Mouse (Mus musculus) layer of hippocampus, adult 11-12 months (tissue): ENCODE measurements around the gene Neurl1a.

Source experiments
- DNase-seq: peaks from one replicate; pipeline ENCODE4 v3.0.0; 2022; ENCODE audit warnings: low spot score

The Neurl1a gene

DNA sequence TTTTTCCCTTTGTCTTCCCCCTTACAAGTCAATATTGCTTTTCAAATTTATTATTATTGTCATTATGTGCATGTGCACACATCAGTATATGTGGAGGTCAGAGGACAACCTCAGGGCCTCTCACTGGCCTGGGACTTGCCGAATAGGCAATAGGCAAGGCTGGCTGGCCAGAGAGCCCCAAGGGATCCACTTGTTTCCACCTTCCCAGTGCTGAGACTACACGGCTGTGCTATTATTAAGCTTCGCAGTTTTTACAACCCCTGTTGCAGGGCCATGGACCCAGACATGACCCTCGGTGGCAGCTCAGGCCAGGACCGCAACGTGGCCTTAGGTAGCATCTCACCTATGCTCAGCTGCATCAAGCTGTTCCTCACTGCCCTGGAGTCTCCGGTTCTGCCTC, 33.8 kb downstream of the Neurl1a start:
- DNase-seq: no peak

DNA sequence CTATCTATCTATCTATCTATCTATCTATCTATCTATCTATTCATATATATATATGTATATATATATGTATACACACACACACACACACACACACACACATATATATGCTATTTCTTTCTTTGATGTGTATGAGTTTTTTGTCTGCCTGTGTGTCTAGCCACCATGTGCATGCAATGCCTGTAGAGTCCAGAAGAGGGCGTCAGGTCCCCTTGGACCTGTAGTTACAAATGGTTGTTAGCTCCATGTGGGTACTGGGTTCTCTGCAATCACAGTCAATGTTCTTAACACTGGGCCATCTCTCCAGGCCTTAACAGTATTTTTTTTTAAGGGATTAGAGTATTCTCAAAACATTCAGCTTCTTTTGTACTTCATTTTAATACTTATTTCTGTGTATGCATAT, 34.9 kb downstream of the Neurl1a start:
- no peak for DNase-seq

DNA sequence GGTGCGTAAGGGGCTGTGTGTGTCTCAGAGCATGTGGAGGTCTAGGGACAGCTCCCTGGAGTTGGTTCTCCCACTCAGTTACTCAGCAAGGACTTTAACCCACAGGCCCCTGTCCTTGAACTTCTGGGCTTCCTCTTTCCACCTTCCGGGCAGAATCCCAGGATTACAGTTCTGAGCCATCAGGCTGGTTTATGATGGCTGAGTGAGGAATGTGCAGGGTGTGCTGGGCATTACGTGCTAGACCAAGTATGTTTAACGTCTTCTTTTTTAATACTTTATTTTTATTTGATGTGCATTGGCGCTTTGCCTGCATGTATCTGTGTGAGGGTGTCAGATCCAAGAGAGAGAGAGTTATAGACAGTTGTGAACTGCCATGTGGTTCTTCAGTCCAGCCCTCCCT, 38.1 kb downstream of the Neurl1a start:
- DNase-seq: no peak

DNA sequence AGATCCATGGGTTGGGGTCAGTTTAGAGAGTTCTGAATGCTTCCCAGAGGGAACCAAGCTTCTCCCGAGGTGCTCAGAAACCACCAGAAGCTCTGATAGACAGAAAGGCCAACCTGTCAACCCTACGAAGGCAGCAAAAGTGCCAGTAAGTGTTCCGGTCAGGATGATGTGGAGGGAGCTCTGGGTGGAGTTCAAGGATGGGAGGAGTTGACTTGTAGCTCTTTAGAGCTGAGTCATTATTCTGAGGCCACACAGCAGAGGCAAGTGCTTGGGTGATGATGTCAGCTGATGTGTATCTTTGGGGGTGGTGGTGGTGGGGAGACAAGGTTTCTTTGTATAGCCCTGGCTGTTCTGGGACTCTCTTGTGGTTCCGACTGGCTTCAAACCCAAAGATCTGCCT, 41.0 kb downstream of the Neurl1a start:
- DNase-seq: no peak

DNA sequence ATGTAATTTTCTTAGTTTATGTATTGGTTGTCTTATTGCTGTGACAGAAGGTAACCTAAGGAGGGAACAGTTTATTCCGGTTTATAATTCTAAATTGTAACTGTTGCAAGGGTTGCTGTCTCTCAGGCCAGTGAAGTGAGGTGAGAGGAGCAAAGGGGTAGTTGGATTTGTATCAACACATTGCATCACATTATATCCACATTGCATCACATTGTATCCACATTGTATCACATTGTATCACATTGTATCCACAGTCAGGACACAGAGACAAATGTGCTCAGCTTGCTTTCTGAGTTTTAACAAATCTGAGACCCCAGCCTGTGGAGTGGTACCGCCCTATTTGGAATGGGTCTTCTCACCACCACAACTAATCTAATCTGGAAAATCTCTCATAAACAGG, 41.6 kb downstream of the Neurl1a start:
- DNase-seq: no peak

DNA sequence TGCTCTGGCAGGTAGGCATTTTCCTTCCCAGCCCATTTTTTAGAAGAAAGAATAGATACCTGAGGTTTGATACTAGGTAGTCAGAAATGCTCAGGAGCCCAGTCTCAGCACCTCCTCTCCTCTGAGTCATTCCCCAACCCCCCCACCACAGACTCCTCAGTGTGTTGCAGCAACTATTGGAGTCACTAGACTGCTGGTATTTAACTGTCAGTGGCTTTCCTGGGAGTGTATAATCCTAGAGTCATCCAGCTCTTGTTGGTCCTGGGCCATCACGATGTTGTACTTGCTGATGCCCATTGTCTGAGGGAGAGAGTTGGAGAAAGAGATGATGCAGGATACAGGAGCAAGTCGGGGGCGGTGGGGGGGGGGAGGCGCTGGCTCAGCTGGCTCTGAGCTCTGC, 42.4 kb downstream of the Neurl1a start:
- no peak for DNase-seq

DNA sequence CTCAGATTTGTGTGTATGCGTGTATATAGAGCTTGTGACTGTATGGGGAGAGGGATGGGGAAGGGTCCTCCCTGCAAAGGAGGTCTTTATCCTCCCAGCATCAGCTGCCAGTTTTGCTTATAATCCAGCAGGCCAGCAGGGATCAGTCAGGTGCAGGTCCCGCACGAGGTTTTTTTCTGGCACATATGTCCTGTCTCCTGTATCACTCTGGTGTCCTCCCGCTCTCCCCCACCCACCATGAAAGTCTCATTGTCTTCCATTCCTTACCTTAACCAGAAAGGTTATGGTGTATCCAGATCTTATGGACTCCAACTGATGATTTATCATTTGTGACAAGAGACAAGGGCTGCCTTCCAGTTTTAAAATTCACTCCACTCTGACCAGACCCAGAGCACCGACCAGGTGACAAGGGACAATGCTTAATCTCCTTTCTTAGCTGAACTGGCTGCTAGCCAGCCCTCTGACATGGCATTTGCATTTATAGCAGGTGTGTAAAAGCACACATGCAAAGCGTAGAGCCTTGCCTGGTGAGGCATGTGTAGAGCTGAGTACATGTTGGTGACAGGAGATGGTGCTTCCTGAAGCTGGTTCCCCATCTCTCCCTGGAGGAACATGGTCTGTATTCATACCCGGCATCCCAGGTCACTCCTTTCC, 43.0 kb downstream of the Neurl1a start:
- no peak for DNase-seq

DNA sequence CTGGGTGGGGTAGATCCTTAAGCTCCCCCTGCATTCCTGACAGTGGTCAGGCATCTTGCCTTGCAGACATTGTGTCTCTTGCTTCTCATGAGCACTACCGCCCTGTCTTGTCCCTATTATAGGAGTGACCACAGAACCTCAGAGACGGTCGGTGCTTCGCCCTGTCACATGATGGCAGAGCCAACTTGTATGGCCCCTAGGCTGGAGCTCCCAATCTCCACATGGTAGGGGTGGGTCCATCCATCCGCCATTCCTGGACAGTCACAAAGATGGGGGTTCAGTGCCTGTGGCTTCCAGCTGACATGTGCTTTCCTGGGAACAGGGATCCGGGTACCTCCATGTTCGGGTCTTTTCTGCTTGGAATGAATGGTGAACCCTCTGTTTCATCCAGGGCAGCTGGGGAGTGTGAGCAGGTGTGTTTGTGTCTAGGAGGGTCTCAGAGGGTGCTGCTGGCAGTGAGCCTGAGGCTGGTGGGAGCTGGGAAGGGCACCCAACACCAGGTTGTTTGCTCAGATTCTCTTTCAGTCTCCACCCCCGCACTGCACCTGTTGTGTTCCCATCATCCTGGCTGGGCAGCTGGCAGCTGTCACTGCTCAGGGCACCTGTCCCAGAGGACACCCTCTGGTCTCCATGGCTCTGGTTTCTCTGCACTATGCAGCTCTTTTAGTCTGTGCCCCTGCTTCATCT, 43.7 kb downstream of the Neurl1a start:
- peak; percentile 67 for DNase-seq

DNA sequence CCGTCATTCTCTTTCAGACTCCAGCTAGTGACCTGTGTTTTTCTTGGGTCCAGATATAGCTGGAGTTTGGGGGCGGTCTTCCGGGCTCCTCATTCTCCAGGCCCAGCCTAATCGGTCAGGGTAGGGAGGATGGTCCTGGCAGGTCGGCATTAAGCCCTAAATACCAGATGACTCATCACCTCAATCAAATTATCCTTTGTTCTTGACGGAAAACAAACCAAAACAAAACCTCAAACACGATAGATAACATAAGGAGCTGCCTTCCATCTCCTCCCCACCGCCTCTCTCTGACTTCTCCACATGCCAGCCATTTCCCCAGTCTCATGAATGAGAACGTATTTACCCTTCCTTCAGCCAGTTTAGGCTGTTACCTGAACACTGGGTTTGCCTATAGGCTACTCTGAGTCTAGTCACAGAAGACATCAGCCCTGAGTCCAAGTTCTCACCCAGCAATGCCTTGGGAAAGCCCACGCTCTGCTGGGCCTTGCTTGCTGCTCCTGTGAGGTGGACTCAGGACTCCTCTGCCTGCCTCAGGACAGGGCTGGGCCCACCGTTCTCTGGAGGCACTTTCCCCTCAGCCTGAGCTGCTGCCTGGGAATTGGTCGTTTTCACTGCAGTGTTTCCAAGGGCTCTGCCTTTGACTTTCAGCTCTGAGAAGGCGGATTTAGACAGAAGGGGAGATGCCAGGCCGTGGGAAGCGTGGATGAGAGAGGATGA, 44.4 kb downstream of the Neurl1a start:
- no peak for DNase-seq

DNA sequence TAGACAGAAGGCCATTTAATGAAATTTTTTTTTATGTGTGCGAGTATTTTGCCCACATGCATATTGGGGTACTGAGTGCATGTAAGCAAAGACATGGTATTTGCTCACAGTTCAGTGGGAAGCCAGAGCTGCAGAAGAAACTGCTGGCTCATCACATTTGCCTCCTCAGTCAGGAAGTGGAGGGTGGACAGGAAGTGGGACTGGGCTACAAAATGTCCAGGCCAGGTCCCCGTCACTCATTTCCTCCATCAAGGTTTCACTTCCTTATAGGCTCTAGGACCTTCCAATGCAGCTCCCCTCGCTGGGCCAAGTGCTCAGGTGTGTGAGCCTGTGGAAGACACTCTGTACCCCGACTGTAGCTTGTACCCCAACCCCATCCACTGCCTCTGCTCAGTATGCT, 46.1 kb downstream of the Neurl1a start:
- peak; percentile 41 for DNase-seq

DNA sequence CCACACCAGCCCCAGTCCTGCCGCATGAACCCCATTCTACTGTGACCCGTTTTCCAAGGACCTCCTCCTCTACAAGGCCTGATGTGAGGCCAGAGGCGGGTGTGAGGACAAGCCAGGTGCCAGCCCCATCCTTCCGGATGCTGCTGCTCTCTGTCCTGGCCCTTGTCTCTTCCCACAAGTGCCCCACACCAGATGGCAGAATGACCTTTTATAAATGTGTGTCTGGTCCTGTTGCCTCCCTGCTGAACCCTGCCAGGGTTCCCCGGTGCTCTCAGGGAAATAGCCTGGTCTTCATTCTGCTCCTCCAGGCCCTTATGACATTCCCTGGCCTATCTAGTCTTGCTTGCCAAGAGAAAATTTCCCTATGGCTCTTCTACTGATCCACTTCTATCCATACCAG, 47.2 kb downstream of the Neurl1a start:
- no peak for DNase-seq

DNA sequence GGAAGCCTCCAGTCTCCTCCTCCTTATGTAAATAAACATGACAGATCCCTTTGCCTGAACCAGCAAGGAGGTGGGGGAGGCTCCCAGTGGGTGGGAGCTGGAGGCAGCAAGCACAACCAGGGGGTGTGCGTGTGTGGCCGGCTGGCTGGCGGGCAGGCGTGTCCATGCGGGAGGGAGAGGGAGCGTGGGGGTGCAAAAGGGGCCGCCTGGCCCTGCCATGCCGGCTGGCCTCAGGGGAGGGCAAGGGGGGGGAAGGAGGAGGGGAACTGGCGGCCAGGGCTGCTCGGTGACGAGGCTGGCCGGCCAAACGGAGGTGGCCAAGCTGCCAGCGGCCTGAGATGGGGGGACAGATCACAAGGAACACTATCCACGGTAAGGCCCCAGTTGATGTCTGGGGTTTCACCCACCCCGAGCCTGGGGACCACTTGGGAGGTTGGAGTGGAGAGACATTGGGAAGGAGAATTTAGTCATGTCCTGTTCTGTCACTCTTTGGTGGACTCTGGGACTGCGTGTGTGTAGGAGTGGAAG, 50.2 kb downstream of the Neurl1a start:
- peak; percentile 58 for DNase-seq

DNA sequence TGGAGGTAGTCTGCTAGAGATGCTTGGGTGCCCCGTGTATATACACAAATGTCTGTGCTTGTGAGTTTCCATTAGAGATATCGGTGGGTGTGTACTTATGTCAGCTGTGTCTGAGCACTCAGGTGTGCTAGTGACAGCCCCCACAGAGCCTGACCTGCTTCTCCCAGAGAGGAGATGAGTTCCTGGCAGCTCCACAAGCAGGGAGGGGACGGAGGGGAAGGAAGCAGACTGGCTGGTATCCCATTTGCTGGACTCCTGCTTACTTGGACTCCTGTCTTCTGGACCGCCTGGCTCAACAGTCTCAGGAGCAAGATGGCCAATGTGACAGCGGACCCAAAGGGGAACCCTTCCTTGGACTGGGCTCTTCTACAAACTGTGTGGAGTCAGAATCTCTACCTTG, 50.8 kb downstream of the Neurl1a start:
- no peak for DNase-seq

DNA sequence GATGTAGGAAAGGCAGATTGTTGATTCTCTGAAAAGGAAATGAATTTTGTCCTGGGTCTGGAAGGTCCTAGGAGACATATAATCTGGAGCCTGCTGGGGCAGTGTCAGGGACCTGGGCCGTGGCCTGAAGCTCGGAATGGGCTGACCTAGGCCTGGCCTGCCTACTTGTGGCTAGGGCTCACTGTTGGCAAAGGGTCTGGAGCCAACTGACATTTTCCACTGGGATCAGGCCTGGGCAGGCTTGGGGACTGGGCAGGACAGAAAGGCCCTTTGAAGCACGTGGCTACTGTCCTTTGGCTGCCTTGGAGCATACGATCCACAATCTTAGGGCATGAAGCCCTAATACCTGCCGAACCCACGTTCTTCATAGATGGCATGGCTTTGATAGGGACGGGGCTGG, 51.5 kb downstream of the Neurl1a start:
- no peak for DNase-seq

DNA sequence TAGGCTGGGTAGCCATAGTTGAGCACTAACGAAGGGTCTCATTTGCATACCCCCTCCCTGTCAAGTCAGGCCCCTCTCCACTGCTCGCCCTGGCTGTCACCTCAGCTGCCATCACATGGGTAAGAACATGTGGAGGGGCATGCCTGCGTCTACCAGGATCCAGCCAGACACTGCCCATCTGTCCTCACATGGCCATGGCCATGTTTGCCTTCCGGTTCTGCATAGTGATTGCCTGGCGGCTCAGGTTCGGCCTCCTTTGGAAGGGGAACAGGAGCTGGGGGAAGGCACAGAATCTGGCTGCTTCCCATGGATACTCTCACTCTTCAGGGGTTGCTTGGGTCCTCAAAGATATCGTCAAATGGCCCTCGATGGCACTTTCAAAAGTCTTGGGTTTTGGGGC, 52.1 kb downstream of the Neurl1a start:
- DNase-seq: no peak

DNA sequence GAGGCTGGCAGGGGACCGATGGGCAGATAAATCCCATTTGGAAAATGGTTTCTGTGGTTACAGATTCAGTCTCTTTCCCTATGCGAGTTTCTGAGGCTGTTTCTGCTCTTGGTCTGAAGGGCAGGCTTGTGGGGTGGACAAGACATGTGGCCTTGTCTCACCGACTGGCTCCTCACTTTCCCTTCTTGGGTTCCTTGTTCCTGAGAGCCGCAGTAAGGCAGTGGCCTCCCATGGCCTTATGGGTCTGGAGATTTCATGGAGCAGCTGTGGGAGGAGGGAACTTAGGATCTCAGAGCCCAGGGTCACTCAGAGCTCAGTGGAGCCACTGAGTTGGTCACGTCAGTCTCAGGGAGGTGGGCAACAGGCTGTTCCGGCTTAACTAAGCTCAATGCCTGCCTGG, 52.8 kb downstream of the Neurl1a start:
- no peak for DNase-seq

DNA sequence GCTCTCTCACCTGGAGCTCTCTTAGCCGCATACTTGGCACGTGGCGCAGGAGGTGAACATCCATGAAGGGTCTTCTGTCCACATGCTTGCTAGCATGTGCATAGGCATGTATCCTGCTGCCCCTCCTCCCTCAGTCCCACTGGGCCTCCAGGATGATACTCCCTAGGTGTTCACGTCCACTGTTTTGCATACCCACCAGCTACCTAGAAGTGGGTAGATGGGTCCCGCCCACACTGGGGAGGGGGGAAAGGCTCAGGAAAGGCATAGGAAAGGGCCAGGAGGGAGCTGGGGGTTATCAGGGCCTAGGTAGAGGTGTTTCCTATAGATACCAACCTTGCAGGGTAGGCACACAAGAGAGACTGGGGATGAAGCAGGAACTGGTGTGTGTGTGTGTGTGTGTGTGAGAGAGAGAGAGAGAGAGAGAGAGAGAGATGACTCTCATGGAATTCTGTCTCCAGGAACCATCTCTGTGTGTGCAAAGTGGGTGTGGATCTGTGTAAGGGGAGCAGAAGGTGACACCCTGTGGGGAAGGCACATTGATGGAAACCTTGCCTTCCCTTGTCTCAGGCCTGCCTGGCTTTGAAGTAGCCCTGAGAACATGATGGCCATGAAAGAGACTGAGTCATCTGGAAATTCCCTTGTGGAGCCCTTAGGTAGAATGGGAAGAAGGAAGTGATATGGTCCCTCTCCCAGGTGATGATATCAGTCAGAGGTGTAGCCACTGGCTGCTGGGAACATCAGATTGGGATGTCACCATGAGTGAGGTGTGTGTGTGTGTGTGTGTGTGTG, 53.7 kb downstream of the Neurl1a start:
- DNase-seq: no peak

DNA sequence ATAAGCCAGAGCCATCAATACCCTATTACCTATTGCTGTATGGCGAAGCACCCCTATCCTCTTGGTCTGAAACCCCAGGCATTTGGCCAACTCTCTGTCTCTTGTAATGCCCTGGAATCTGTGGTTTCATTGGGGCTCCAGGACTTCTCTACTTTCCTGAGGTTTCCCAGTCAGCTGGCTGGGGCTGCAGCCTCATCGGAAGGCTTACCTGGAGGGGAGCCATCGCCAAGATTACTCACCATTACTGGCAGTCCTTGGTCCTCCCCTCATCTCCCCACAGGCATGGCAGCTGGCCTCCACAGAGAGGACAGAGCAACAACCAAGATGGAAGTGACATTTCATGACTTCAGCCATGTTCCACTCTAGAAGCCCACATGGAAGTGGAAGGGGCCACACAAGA, 54.5 kb downstream of the Neurl1a start:
- no peak for DNase-seq

DNA sequence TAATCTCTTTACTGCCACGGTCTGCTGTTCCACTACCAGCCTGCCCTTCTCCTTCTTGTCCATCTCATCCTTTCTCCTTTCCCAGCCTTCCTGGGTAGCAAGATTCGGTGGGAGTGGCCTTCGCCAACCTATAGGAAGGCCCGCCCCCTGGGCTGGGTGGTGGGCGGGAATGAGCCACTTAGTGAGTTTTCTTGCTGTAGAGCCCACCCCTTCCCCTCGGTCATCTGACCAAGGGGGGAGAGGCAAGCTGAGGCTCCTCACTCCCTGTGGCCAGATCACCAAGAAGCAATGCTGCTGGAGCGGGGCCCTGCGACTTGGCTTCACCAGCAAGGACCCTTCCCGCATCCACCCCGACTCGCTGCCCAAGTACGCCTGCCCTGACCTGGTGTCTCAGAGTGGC, 61.5 kb downstream of the Neurl1a start:
- DNase-seq: no peak

DNA sequence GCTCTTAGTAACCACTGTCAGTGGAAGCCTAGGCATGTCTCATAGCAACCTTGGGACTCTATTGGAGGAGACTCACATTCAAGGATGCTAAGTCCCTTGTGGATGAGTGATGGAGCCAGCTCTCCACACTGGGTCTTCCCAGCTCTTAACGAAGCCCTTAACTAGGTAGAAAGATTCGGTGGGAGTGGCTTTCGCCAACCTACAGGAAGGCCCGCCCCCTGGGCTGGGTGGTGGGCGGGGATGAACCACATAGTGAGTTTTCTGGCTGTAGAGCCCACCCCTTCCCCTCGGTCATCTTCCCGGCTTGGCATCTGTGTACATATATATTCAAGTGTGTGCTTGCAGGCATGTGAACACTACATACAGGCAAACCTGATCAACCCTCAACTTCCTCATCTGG, 62.3 kb downstream of the Neurl1a start:
- no peak for DNase-seq

DNA sequence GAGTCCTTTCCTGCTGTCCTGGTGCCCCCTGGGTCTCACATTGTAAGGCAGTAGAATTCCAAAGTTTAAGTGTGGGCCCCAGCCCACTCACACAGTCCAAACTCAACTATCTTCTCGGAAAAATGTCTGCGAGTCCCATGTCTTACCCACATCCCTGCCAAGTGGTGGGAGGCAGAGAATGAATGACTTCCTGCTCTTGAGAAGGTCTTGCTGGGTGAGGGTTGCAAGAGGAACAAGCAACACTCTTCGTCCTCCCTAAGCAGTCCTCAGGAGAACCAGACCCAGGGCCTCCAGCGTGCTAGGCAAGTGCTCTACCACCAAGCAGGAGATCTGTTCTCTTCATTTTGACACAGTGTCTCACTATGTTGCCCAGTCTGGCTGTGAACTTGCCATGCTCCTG, 63.6 kb downstream of the Neurl1a start:
- no peak for DNase-seq

DNA sequence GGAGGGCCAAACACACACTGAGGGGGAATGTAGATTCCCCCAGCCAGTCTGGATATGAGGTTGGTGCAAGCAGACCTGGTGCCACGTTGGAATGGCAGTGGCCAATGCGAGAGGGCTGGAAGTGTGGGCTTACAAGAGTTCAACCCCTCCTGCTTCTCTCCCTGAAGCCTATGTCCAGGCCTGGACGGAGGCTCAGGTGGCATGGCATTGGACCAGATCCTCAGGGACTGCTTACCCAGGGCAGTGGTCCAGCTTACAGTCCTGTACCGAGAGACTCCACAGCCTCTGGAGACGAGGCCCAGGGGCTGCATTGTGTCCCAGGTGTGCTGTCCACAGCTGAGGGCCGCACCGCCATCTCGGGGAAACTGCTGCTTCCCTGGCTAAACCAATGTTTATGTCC, 66.9 kb downstream of the Neurl1a start:
- no peak for DNase-seq

DNA sequence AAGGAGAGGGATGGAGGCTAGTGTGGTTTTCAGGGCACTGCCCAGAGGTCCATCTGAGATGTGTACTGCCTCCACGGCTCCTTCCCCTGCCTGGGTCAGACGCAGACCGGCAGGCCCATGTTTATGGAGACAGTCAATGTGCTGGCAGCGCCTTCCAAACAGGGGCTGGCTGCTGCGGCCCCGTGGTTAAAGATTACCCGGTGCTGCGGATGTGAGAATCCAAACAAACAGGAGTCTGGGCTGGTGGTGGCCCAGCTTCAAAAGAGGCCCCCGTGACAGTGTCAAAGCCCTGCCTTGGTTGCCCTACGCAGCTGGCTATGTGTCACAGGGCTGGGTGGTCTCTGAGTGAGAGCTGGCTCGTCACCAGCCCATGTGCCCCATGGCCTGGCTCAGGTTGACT, 69.2 kb downstream of the Neurl1a start:
- DNase-seq: no peak
